Mouse (Mus musculus) forebrain, embryonic 13.5 days (tissue): Measurements from ENCODE around the gene Intu. TPM values are rescaled to one million over a fixed set of nuclear protein-coding genes. Genes with fewer than 3 reads are reported as not detected.

Experiments used
- ATAC-seq: fragments of 200-750 bp; cut with Nextera tagmentation; 2 replicates; pipeline ENCODE4 v1.8.0; 2017
- H3K27ac ChIP-seq: fragments of 300-500 bp; sonication (generic); 2 replicates; pipeline ENCODE4 v1.5.1; 2015; ENCODE audit warnings: inconsistent platforms, mild to moderate bottlenecking, moderate library complexity
- H3K27me3 ChIP-seq: fragments of 300-500 bp; sonication (generic); 2 replicates; pipeline ENCODE4 v1.6.1; 2015; ENCODE audit warnings: mild to moderate bottlenecking, inconsistent platforms
- H3K36me3 ChIP-seq: fragments of 300-500 bp; sonication (generic); 2 replicates; pipeline ENCODE4 v1.6.1; 2015; ENCODE audit warnings: mild to moderate bottlenecking, inconsistent platforms; ENCODE audit not compliant: poor library complexity, severe bottlenecking
- H3K4me1 ChIP-seq: fragments of 300-500 bp; sonication (generic); 2 replicates; pipeline ENCODE4 v1.6.1; 2015; ENCODE audit warnings: inconsistent platforms
- H3K4me2 ChIP-seq: fragments of 300-500 bp; sonication (generic); 2 replicates; pipeline ENCODE4 v1.6.1; 2015; ENCODE audit warnings: inconsistent platforms, mild to moderate bottlenecking, moderate library complexity
- H3K4me3 ChIP-seq: fragments of 300-500 bp; sonication (generic); 2 replicates; pipeline ENCODE4 v1.5.1; 2015; ENCODE audit warnings: mild to moderate bottlenecking, inconsistent platforms
- H3K9ac ChIP-seq: fragments of 300-500 bp; sonication (generic); 2 replicates; pipeline ENCODE4 v1.6.1; 2015; ENCODE audit warnings: mild to moderate bottlenecking, inconsistent platforms
- H3K9me3 ChIP-seq: fragments of 300-500 bp; sonication (generic); replicated peaks from 2 replicates; pipeline ENCODE4 v1.6.1; 2016; ENCODE audit warnings: inconsistent platforms
- WGBS: fragments of 180-500 bp; shearing (Covaris S2); methylation state at CpG from one replicate; pipeline ENCODE4 v1.1.7; 2015; 5-methylcytosine and 5-hydroxymethylcytosine counted together
- polyA plus RNA-seq: library from polyadenylated mRNA; unstranded; fragments of >200 nt; fragmentation: Nextera tagmentation; extraction: Ambion mirVana; gene quantifications from 2 replicates; pipeline ENCODE4 v1.2.1, GENCODE M21; 2015

The Intu gene
- polyA plus RNA-seq, 1 experiment from 2014 or later, result 4.2 TPM

GRCm38 (mm10) chr3:40666861-40667719 is 136.0 kb downstream of the Intu start:
- Histone ChIP-seq H3K27me3 (peaks cover 3% of the 10 kb centered on the region; the same call in 1 of the 2 replicates), H3K4me1 (peaks cover 17% of the 10 kb centered on the region), H3K9me3 (no peaks in the 10 kb centered on the region), H3K9ac (no peak overlapping the region), H3K36me3 (peaks cover 27% of the 10 kb centered on the region), H3K4me3 (no peak overlapping the region), H3K4me2 (no peak overlapping the region), H3K27ac (peak overlapping the region; percentile 68)
- WGBS, result 44% methylated on average over 8 of the region's 8 CpGs
- ATAC-seq, result peak; percentile 84

DNA sequence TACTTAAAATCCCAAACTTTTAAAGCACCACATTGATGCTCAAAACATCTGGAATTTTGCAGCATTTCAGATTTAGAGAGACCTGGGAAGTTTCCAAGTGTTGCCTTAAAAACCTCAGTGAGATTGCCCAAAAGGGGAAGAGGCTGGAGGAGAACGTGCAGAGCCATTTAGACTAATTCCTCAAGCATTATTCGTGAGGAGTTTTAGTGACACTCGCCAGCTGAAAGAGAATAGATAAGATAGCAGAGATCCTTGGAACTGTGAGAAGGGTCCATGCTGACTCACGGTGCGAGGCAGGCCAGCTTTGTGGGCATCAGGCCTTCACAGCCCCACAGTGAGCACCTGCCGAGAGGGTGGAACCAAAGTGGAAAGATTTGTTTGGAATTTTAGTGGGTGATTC is 137.8 kb downstream of the Intu start:
- Histone ChIP-seq H3K9ac (no peak overlapping the region), H3K27me3 (peaks cover 3% of the 10 kb centered on the region; the same call in 1 of the 2 replicates), H3K4me2 (no peak overlapping the region), H3K4me1 (peaks cover 30% of the 10 kb centered on the region), H3K27ac (no peak overlapping the region), H3K36me3 (peaks cover 18% of the 10 kb centered on the region), H3K4me3 (no peak overlapping the region), H3K9me3 (no peaks in the 10 kb centered on the region)
- ATAC-seq, result no peak
- 72% methylated on average over 6 of the region's 6 CpGs for WGBS

DNA sequence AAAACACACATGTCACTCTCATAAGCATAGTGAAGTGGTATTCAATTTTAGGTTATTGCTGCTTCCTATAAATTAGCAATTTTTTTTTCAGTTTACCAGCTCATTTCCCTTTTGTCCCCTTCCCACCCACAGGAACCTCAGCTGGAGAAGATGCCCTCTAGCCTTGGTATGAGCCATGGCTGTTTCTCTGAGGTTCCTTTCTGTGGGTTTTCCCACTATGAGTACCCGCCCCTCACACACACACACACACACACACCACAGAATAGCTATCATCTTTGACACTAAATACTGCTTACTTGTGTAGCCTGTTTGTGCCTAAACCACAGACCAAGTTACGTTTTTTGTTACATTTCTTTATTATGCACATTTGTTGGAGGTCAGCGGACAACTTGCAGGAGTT is 138.3 kb downstream of the Intu start:
- Histone ChIP-seq H3K4me3 (no peak overlapping the region), H3K9me3 (no peaks in the 10 kb centered on the region), H3K4me1 (peaks cover 33% of the 10 kb centered on the region), H3K4me2 (no peak overlapping the region), H3K36me3 (peaks cover 13% of the 10 kb centered on the region), H3K9ac (no peak overlapping the region), H3K27me3 (peaks cover 3% of the 10 kb centered on the region; the same call in 1 of the 2 replicates), H3K27ac (no peak overlapping the region)
- WGBS, result 87% methylated on average over 3 of the region's 3 CpGs
- ATAC-seq, result no peak

DNA sequence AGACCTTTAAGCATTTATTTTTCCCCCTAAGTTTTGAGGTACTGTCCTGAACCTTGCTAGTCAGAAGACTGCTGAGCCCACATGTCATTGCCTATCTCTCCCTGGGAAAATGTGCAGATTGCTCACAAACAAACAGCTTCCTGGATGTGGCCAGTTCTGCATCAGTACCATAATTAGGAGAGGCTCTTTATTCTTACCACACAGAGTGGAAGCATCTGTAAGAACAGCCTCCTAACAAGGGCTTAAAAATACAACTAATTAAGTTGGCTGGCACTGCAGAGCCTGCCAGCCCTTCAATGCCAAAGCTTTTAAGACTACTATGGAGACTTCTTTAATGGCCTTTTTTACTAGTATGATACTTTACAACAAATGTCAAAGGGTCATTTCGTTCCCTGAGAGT is 142.4 kb downstream of the Intu start:
- Histone ChIP-seq H3K4me3 (no peak overlapping the region), H3K27ac (peak overlapping the region; percentile 67), H3K4me2 (no peak overlapping the region), H3K4me1 (peaks cover 38% of the 10 kb centered on the region), H3K36me3 (no peaks in the 10 kb centered on the region), H3K9me3 (no peaks in the 10 kb centered on the region), H3K9ac (no peak overlapping the region), H3K27me3 (peaks cover 3% of the 10 kb centered on the region; the same call in 1 of the 2 replicates)
- 2% methylated on average over 1 of the region's 1 CpGs for WGBS
- peak; percentile 96 for ATAC-seq

DNA sequence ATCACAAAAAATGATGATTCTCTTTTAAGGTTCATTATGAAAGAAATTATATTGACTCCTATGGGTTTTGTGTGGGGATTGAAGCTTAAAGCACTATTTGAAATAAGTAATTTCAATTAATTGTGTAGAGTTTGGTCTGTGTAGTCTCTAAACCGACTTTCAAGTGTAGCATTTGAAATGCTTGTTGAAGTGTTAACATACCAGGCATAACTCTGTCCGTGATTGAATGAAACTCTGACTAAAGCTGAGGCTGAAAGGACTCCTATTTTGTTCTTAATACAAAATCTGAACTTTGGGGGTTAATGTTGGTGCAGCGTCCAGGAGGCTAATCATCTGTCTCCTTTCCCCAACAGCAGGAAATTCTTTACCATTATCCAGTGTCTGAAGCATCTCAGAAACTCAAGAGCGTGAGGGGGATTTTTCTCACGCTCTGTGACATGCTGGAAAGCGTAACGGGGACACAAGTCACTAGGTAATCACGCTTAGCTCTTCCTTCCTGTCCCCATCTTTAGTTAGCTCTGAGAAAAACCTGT is 143.9 kb downstream of the Intu start:
- Histone ChIP-seq H3K36me3 (no peaks in the 10 kb centered on the region), H3K4me3 (no peak overlapping the region), H3K4me1 (peaks cover 50% of the 10 kb centered on the region), H3K27me3 (peaks cover 3% of the 10 kb centered on the region; the same call in 1 of the 2 replicates), H3K9me3 (no peaks in the 10 kb centered on the region), H3K9ac (no peak overlapping the region), H3K27ac (peak overlapping the region; percentile 25; the same call in 1 of the 2 replicates), H3K4me2 (no peak overlapping the region)
- 7% methylated on average over 8 of the region's 8 CpGs for WGBS
- no peak for ATAC-seq

GRCm38 (mm10) chr3:40678856-40679255 is 147.8 kb downstream of the Intu start:
- Histone ChIP-seq H3K4me1 (peaks cover 53% of the 10 kb centered on the region), H3K4me2 (no peak overlapping the region), H3K4me3 (no peak overlapping the region), H3K27ac (no peak overlapping the region), H3K9ac (no peak overlapping the region), H3K27me3 (no peaks in the 10 kb centered on the region), H3K9me3 (no peaks in the 10 kb centered on the region), H3K36me3 (0 out of 2 replicates have a peak, but pooled peaks cover 4% of the 10 kb centered on the region)
- WGBS, result 19% methylated on average over 1 of the region's 1 CpGs
- ATAC-seq, result no peak

GRCm38 (mm10) chr3:40682404-40682803 is 151.3 kb downstream of the Intu start:
- no peak for ATAC-seq
- Histone ChIP-seq H3K9ac (no peak overlapping the region), H3K9me3 (no peaks in the 10 kb centered on the region), H3K4me2 (peak overlapping the region; percentile 4; the same call in 1 of the 2 replicates), H3K4me1 (peaks cover 56% of the 10 kb centered on the region), H3K36me3 (0 out of 2 replicates have a peak, but pooled peaks cover 4% of the 10 kb centered on the region), H3K4me3 (no peak overlapping the region), H3K27me3 (no peaks in the 10 kb centered on the region), H3K27ac (no peak overlapping the region)
- WGBS, result 20% methylated on average over 11 of the region's 11 CpGs

DNA sequence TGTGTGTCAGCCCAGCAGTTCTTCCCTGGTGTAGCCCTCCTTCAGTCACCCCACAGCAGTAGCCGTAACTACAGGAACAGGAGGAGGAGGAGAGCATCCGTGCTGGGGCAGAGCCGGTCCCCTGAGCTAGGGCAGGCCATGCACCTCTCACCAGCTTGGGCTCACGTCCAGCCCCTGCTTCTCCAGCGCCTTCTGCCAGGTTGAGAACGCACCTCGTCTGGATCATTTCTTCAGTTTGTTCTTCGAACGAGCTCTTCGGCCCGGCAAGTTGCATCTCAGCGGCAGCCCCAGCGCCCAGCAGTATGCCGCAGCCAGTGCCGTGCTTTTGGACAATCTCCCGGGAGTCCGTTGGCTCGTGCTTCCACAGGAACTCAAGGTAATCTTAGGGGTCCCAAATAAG is 152.1 kb downstream of the Intu start:
- Histone ChIP-seq H3K4me2 (no peak overlapping the region), H3K9me3 (no peaks in the 10 kb centered on the region), H3K4me3 (no peak overlapping the region), H3K27me3 (no peaks in the 10 kb centered on the region), H3K36me3 (0 out of 2 replicates have a peak, but pooled peaks cover 4% of the 10 kb centered on the region), H3K27ac (no peak overlapping the region; the same call in 1 of the 2 replicates), H3K9ac (no peak overlapping the region), H3K4me1 (peaks cover 55% of the 10 kb centered on the region)
- 84% methylated on average over 18 of the region's 18 CpGs for WGBS
- no peak for ATAC-seq

DNA sequence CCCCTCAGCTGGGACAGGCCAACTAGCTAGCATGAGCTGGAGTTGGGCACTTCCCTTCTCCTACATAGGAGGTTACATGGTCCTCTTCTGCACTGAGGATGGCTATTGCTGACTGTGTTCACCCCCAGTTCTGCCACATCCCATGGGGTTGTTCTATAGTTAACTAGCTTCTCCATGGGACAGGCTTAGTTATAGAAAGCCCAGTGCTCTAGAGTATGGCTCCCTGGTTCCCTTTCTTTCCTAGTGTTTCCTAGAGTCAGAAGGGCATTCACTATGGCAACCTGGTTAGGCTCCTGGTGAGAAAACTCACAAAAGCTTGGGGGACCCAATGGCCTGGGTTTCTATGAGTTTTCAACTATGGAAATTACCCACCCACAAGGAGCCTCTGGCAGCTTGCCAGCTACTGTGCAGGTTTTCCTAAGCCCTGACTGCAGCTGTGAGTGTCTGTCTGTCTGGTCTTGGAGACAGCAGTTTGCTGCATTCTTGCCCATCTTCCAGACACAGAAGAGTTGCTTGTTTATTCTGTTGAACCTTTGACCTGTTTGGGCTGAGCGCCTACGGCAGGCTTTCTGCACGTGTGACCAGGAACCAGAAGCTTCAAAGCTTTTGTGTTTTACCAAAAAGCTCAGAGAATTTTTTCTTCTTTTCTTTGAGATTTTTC is 154.9 kb downstream of the Intu start:
- Histone ChIP-seq H3K36me3 (0 out of 2 replicates have a peak, but pooled peaks cover 4% of the 10 kb centered on the region), H3K27ac (peak overlapping the region; percentile 63), H3K4me1 (peaks cover 39% of the 10 kb centered on the region), H3K27me3 (no peaks in the 10 kb centered on the region), H3K9ac (no peak overlapping the region), H3K4me3 (no peak overlapping the region), H3K9me3 (no peaks in the 10 kb centered on the region), H3K4me2 (no peak overlapping the region)
- 10% methylated on average over 3 of the region's 3 CpGs for WGBS
- peak; percentile 74 for ATAC-seq

GRCm38 (mm10) chr3:40686836-40687235 is 155.8 kb downstream of the Intu start:
- WGBS, result 12% methylated on average over 9 of the region's 9 CpGs
- no peaks in the 10 kb centered on the region for H3K27me3 ChIP-seq
- H3K4me3 ChIP-seq, result no peak overlapping the region
- no peak overlapping the region for H3K9ac ChIP-seq
- peak; percentile 58 for ATAC-seq
- no peak overlapping the region for H3K4me2 ChIP-seq
- 0 out of 2 replicates have a peak, but pooled peaks cover 4% of the 10 kb centered on the region for H3K36me3 ChIP-seq
- peaks cover 39% of the 10 kb centered on the region for H3K4me1 ChIP-seq
- no peaks in the 10 kb centered on the region for H3K9me3 ChIP-seq
- peak overlapping the region; percentile 55 for H3K27ac ChIP-seq

GRCm38 (mm10) chr3:40687588-40687987 is 156.5 kb downstream of the Intu start:
- Histone ChIP-seq H3K9me3 (no peaks in the 10 kb centered on the region), H3K27ac (no peak overlapping the region), H3K4me2 (no peak overlapping the region), H3K4me1 (peaks cover 31% of the 10 kb centered on the region), H3K4me3 (no peak overlapping the region), H3K27me3 (no peaks in the 10 kb centered on the region), H3K36me3 (0 out of 2 replicates have a peak, but pooled peaks cover 4% of the 10 kb centered on the region), H3K9ac (no peak overlapping the region)
- no peak for ATAC-seq
- WGBS, result 61% methylated on average over 3 of the region's 3 CpGs

DNA sequence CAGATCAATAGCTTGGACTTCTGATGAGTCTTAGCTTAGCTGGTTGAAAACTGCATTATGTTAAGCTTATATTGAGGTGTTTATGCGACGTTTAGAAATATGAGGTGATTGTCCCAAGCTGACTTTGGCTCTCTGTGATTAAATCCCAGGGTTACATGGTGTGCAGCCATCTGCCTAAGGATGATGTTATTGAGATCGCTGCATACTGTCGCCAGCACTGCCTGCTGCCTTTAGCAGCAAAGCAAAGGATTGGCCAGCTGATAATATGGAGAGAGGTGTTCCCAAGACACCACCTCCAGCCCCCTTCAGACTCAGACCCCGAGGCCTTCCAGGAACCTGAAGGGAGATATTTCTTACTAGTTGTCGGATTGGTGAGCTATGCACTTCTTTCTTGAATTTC is 160.5 kb downstream of the Intu start:
- Histone ChIP-seq H3K4me3 (no peak overlapping the region), H3K9me3 (no peaks in the 10 kb centered on the region), H3K27me3 (no peaks in the 10 kb centered on the region), H3K4me1 (peaks cover 7% of the 10 kb centered on the region), H3K9ac (no peak overlapping the region), H3K4me2 (no peak overlapping the region), H3K27ac (no peak overlapping the region), H3K36me3 (peaks cover 8% of the 10 kb centered on the region; the same call in 1 of the 2 replicates)
- ATAC-seq, result no peak
- 80% methylated on average over 6 of the region's 6 CpGs for WGBS
